Mouse (Mus musculus) heart, postnatal 14 days (tissue): ENCODE measurements around the gene Tceanc2. TPM values are rescaled to one million over a fixed set of nuclear protein-coding genes. Genes with fewer than 3 reads are reported as not detected.

ENCODE experiments used
- DNase-seq, 2 experiments: peaks; one replicate each; pipeline ENCODE4 v3.0.0; 2021 to 2022
- intact Hi-C: fragments of 180-260 bp; cut with DNase I; formaldehyde crosslinking; loops from one replicate; pipeline ENCODE4 v1.15.1; 2025
- total RNA-seq, 2 experiments: library from RNA; stranded (reverse); gene quantifications; 2 replicates each; pipeline ENCODE4 v1.2.3; 2021

The Tceanc2 gene
- total RNA-seq, 2 experiments from 2014 or later = 11.8 to 12.5 TPM

- intact Hi-C loops = no loop called here
- peak in 1 of 2 experiments; percentile 5 for DNase-seq
These were observed 82.0 kb downstream of the Tceanc2 start, which contains the start of gene Cdcp2 for GRCm38 (mm10) chr4:107096841-107097373. Gene Cdcp2, plus strand, starts transcription at chr4:107096891.

DNA sequence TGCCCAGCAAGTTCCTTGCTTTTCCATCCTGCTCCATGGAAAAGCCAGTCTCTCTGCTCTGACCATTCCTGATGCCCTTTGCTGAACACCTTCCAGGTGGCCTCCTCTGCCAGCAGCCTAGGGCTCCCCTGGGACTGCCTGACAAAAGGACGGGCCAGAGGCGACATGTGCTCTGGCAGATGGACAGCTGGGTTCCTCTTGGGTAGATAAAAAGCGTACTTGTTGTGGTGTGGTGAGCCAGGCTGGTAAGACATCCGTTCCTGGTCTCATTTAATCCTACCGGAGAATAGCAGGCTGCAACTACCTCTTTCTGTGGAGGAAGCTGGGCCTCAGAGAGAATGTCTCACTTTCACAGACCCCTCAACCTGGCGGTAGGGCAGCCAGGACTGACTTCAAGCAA is 82.9 kb downstream of the Tceanc2 start:
- intact Hi-C loops = no loop called here
- no peak for DNase-seq

DNA sequence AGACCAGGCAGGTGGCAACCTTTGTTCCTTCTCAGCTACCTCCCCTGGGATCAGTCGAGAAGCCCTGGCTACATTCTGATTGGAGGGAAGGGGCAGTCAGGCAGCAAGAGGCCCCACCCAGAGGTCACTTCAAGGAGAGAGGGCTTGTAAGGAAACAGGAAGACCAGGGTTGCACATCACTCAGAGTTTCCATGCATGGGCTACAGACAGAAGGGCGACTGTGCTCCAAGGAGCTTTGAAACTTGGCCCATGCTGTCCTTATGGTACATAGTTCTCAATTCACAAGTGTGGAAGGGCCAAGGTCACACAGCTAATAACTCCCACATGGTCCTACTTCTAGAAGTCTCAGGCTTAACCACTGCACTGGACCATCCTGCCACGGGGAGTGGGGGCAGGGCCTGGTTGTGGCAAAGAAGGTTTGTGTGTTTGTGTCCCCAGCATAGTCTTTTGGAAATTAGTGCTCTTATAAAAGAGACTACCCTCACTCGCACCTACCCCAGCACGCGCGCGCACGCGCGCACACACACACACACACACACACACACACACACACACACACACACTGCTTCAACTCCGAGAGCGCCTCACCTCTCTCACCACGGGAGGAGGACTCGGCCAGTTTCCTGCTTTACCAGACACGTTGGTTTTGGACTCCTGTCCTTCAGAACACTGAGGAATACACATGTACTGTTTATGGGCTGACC is 84.3 kb downstream of the Tceanc2 start:
- intact Hi-C loops = no loop called here
- DNase-seq = no peak

DNA sequence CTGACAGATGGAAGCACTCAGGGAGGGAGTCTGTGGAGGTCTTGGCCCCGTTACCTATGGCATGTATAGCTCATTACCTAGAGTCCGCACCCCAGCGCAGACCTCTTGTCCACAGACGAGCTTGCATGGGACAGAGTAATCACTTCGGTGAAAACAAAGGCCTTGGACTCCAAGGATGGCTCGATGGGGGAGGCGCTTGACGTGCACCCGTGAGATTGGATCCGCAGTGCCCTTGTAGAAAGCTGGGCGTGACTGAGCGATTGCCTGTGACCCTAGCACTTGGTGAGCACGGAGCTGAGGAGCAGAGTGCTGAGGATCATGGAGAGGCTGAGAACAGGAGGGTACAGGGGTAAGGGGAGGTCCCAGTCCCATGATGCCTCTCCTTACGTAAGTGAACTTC is 87.2 kb downstream of the Tceanc2 start:
- intact Hi-C loops = no loop called here
- no peak for DNase-seq

DNA sequence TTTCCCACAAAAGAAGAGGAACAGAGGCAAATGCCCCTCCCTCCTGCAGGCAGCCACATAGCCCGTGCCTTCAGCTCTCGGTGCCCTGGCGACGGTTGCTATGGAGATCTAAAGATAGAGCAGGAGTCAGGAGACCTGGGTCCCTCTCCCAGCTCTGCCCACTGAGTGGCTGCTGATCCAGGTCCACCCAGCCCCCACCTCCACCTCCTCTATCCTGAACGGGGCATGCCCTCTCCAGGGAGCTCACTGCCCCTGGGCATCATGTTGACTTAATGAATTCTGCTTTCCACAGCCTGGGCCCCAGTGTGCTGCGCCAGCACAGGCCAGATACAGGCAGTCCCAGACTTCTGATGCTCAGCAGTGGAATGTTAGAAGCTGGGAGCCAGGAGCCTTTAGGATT is 94.1 kb downstream of the Tceanc2 start:
- no peak for DNase-seq
- intact Hi-C loops = no loop called here

- intact Hi-C loops = no loop called here
- DNase-seq = no peak
These were observed 94.6 kb downstream of the Tceanc2 start for GRCm38 (mm10) chr4:107084343-107084742.

Other genes starting within 250 kb of the Tceanc2 start
- gene Mrpl37, start 112.2 kb downstream of the Tceanc2 start, total RNA-seq = 10 to 100 TPM; 90.0 to 98.9 TPM
- gene Cyb5rl, start 112.1 kb downstream of the Tceanc2 start, total RNA-seq = 10 to 100 TPM; 11.7 to 14.5 TPM
- gene Cdcp2, start 82.2 kb downstream of the Tceanc2 start, total RNA-seq = not detected
- 100 to 1,000 TPM; 149 to 155 TPM for gene Tmem59, start 717 bp downstream of the Tceanc2 start, total RNA-seq
- gene Ldlrad1, start 30.1 kb upstream of the Tceanc2 start, total RNA-seq = under 1 TPM in 1 of 2 experiments, not detected in 1; 0.33 TPM
- 10 to 100 TPM; 11.1 to 14.1 TPM for gene Lrrc42, start 74.4 kb upstream of the Tceanc2 start, total RNA-seq
- gene Hspb11, start 74.5 kb upstream of the Tceanc2 start, total RNA-seq = 10 to 100 TPM; 14.6 TPM
- gene Dio1, start 128.1 kb upstream of the Tceanc2 start, total RNA-seq = under 1 TPM in 1 of 2 experiments, not detected in 1; 0.12 TPM
- gene Yipf1, start 135.2 kb upstream of the Tceanc2 start, total RNA-seq = 10 to 100 TPM; 22.3 to 25.3 TPM
- gene Ndc1, start 188.7 kb upstream of the Tceanc2 start, total RNA-seq = 10 to 100 TPM; 11.5 to 12.8 TPM